Mouse (Mus musculus) ES-E14 (cell line): Measurements from ENCODE around the gene Dgat2.

Experiments used
- CHD2 ChIP-seq: IDR thresholded peaks from 2 replicates; pipeline ENCODE4 v1.6.1; 2014; ENCODE audit warnings: mild to moderate bottlenecking, low read depth, low read length, inconsistent platforms
- MAFK ChIP-seq: IDR thresholded peaks from 2 replicates; pipeline ENCODE4 v1.6.1; 2014; ENCODE audit warnings: mild to moderate bottlenecking, low read depth, low read length, inconsistent platforms; ENCODE audit not compliant: insufficient read depth
- ZNF384 ChIP-seq: IDR thresholded peaks from 2 replicates; pipeline ENCODE4 v1.6.1; 2012; ENCODE audit warnings: low read depth, low read length, inconsistent platforms

DNA sequence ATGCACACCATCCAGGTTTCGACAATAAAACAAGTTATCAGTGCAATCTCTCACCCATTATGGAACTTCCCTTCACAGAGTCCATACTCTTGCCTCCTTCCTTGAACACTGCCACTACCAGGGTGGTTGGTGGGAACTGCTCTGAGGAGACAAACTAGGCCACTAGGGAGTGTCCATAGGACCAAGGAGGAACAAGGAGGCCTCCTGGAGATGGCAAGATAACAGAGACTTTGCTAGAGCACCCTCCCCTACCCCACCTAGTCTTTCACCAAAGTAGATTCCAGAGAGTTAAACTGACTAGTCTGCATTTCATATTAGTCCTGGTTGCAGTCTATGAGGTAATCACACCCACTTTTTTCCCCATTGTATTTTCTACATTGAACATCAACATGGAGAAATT, 2.4 kb downstream of the Dgat2 start:
- no peak for TF ChIP-seq CHD2
- TF ChIP-seq MAFK: no peak
- no peak for TF ChIP-seq ZNF384
